Mouse (Mus musculus) adrenal gland (tissue): Measurements from ENCODE around the gene E2f2.

ENCODE experiments used
- intact Hi-C: fragments of 180-260 bp; cut with DNase I; formaldehyde crosslinking; loops from one replicate; pipeline ENCODE4 v1.15.1; 2025

Gene E2f2

GRCm38 (mm10) chr4:136173210-136173715 lies 1.1 kb downstream of the E2f2 start:
- intact Hi-C loops, result no loop called here

DNA sequence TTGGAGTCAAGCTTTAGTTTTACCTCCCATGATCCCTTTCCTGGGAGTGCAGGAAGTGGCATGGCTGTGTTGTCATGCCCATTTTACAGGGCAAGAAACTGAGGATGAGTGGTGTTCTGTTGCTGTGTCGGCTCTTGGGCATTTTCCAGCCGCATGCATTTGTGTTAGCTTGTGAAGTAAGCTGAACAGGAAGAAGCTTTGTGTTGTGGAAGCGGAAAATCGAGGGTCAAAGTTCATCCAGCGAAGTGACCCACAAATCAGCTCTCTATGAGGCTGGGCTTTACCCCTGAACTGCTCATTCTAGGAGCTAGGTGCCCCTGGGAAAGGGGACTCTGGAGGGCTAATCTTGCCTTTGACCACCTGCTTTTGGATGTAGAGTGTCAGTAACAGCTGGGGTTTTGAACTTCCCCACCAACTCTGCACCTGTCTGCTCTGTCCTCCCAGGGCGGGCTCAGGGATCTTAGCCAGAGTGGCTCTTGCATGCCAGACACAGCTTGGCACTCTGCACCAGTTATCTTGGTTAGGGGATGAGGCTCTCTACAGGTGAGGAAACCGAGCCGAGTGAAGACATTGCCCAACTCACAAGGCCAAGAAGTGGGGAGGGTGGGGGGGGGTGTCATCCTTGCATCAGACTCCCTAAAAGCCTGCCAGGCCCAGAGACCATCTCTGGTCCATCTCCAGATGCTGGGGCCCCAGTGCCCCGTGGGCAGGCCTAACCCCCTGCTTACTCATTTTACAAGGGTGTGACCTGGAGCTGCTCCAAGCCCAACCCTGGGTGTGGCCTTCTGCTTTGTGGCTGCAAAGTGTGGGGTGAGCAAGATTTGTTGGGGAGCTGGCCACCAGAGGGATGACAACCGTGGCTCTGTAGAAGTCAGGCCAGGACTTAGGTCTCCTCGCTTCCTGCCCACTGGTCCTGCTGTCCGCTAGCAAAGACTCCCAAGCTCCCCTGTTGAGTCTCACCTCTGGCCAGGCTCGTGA lies 2.3 kb downstream of the E2f2 start:
- intact Hi-C loops, result no loop called here

DNA sequence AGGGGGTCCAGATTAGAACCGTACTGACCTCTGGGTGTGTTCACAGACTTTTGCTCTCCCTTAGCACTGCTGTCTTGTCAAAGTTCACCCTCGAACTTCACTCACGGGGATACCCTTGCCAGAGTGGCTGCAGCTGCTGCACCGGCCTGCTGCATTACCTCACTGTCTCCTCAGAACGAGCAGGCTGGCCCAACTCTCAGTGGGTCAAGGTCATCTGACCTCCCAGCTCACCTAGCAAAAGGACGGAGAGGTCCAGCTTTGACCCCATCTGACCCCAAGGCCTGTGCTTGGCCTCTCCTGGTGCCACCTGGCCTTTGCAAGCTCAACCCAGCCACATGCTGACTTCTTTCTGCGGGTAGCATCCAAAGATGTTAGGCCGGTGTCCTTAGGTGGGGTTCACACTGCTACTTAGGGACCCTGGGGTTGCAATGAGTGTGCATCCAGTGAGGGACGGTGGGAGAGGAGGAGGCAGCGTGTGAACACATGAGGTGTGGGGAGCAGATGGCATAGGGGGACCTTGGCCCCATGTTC lies 3.9 kb downstream of the E2f2 start:
- intact Hi-C loops, result no loop called here

DNA sequence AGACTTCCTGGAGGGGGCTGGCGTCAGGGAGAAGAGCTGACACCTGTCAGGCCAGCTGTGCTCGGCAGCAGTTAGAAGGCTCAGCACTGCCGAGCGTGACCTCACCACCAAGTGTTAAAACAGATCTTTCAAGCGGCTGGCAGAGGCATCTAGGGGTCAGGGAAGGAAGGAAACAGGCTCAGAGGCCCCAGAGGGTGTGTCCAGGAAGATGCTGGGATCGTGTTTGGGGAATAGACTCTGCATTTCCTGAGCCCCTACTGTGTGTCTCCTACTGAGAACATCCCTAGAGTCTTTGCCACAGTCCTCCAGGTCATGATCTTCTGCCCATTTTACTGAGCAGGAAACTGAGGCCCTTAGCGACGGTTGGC lies 5.0 kb downstream of the E2f2 start:
- intact Hi-C loops, result no loop called here

DNA sequence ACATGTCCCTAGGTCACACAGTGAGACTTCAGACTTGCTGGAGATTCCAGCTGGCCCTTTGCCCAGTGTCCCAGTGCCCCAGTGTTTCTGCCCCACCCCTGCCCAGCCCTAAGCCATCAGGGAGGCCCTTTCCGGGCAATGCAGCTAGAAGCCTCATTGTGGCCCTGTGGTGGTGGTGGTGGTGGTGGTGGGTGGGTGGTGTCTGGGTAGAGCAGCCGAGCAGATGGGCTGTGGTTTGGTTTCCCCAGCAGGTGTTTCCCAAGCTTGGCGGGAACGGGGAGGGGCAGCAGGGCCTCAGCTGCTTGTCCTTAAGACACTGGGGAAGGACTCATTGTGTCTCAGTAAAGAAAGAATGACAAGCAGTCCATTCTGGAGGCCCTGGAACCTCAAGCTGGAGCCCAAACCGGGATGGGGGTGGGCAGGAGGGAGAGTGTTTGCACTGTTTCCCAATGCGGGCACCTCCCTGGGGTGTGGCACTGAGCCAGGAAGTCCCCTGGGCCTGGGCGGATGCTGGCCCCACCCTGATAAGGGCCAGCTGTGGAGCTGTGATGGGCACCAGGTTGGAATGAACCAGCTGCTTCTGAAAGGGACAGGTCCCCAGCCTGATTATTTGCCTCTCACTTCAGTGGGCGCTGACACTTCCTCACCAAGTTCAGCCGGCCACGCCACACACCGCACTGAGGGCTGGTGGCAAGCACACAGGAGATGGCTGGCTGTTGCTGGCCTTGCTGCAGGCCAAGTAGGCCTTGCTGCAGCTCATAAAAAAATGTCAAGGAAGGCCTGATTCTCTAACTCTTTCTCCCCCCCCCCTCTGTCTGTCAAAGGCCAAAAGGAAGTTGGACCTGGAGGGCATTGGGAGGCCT lies 5.6 kb downstream of the E2f2 start:
- intact Hi-C loops, result no loop called here

GRCm38 (mm10) chr4:136178475-136178921 lies 6.3 kb downstream of the E2f2 start:
- intact Hi-C loops, result no loop called here

- intact Hi-C loops, result no loop called here
Observed at GRCm38 (mm10) chr4:136179456-136179855, 7.3 kb downstream of the E2f2 start.

DNA sequence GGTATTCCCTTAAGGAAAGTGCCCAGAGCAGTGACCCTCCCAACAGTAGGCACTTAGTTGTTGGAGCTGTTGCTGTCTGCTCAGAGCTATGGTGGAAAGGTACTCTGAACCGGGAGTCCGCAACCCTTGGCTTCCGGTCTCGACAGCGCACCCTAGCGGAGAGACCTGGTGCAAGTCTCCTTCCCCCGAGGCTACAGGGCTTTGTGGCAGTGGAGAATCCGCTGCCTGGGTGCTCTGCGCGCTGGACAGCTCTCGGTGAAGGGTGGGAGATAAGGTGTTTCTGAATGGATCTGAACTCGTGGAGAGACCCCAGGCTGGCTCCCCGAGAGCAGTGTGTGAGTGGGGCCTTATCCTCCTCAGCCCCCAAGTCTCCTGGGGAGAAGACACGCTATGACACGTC lies 7.8 kb downstream of the E2f2 start:
- intact Hi-C loops, result no loop called here

DNA sequence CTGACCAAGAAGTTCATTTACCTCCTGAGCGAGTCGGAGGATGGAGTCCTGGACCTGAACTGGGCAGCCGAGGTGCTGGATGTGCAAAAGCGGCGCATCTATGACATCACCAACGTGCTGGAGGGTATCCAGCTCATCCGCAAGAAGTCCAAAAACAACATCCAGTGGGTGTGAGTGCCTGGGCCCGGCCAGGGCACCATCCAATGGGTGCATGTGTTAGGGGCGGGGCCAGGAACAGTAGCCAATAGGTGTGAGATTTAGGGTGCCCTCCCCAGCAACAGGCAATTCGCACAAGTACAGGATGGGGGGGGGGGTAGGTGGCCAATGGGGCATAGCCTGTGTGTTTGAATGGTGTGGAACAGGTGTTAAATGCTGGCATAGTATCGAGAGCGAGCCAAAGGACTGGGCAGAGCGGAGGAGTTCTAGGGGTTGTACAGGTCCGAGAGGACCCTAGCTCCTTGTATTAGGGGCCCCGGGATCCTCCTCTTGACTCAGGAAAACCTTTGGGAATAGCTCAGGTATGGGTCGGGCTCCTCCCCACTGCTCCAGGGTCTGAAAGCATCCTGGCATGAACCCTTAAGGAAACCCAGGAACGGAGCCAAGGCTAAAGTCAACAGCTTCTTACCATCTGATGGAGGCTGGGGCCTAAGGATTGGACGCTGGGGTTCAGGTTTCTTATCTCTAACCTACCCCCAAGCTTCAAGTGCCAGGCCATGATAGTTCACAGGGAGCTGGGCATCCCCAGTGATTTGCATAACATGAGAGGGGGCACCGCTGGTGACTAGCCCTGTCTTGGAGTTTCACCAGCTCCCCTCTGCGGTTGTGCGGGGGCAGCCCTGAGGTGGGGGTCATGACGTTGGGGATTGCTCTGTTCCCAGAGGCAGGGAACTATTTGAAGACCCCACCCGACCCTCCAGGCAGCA lies 8.5 kb downstream of the E2f2 start:
- intact Hi-C loops, result no loop called here

- intact Hi-C loops, result no loop called here
Observed at GRCm38 (mm10) chr4:136181367-136181766, 9.2 kb downstream of the E2f2 start.

DNA sequence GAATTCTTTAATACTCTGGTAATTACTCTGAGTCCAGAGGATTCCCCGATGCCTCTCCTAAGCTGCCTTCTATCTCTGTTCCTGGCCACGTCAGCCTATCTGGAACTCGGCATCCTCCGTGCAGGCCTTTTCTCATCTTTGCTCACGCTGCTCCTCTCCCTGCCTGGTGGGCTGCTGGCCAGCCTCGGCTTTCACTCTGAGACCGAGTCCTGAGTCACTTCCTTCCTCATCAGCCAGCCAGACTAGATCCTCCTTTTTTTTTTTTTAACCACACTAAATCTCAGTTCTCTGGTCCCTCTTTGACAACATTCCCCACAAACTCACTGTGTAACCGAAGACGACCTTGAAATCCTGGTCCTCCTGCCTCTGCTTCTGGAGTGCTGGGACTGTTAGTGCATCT lies 13.2 kb downstream of the E2f2 start:
- intact Hi-C loops, result no loop called here

- intact Hi-C loops, result no loop called here
Observed at GRCm38 (mm10) chr4:136186315-136186714, 14.1 kb downstream of the E2f2 start.

DNA sequence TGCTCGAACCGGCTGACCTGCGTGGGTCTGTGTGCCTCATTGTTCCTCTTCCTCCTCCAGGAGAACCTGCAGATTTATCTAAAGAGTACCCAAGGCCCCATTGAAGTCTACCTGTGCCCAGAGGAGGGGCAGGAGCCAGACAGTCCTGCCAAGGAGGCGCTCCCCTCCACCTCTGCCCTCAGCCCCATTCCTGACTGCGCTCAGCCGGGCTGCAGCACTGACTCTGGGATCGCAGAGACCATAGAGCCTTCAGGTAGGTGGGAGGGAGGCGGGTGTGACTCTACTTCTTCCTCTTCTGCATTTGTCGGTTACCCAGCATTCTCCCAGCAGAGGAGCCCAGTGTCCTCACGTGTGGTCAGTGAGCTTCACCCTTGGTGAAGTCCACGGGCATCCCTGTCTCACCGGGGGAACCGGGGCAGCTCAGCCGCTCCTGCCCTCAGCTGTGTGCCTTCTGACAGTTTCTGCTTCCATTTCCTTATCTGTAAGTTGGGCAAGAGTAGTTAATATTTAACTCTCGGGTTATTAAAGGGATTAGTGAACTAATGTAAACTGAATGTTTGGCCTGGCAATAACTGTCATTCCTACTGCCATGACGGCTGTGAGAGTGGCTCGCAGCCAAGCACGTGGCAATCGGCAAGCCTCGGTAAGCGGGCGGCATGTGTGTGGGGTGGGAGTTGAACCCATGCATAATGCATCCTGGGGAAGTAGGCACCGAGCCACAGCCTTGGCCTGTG lies 14.7 kb downstream of the E2f2 start:
- intact Hi-C loops, result no loop called here

- intact Hi-C loops, result no loop called here
Observed at GRCm38 (mm10) chr4:136188973-136189737, 17.0 kb downstream of the E2f2 start.

- intact Hi-C loops, result no loop called here
Observed at GRCm38 (mm10) chr4:136189912-136190311, 17.7 kb downstream of the E2f2 start.

- intact Hi-C loops, result no loop called here
Observed at GRCm38 (mm10) chr4:136193571-136193970, 21.4 kb downstream of the E2f2 start.

GRCm38 (mm10) chr4:136195029-136195428 lies 22.8 kb downstream of the E2f2 start:
- intact Hi-C loops, result no loop called here

DNA sequence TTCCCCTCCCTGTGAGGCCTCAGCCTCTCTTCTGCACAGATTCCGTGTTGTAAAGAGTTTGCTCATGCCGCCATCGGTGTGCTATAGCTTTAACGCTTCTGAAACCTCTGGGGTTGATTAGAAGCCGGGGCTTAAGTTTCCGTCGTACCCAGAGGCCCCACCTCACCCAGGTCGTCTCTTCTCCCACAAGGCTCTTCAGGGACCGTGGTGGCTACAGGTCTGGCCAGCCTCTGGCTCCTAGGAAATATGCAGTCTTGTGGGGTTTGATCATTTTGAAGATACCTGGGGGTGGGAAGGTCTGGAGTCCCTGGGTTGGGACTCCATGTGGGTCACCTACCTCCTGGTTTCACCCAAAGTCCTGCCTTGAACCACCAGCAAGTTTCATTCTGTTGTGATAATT lies 23.4 kb downstream of the E2f2 start:
- intact Hi-C loops, result no loop called here

GRCm38 (mm10) chr4:136196201-136196600 lies 24.0 kb downstream of the E2f2 start:
- intact Hi-C loops, result no loop called here
